Mouse (Mus musculus) kidney, postnatal 0 days (tissue): Measurements from ENCODE around the gene Capzb. TPM values are rescaled to one million over a fixed set of nuclear protein-coding genes. Genes with fewer than 3 reads are reported as not detected.
A peak's percentile ranks its signal among the peaks of the same experiment; 100 is the strongest.

ENCODE experiments used
- ATAC-seq: fragments of 200-750 bp; cut with Nextera tagmentation; replicated peaks from 2 replicates; pipeline ENCODE4 v1.8.0; 2017; ENCODE audit warnings: low read depth, moderate number of reproducible peaks, moderate TSS enrichment, moderate library complexity; ENCODE audit not compliant: low FRiP score
- DNase-seq: peaks from one replicate; pipeline ENCODE4 v3.0.0-alpha.2; 2016; ENCODE audit warnings: low spot score
- H3K27ac ChIP-seq: fragments of 300-500 bp; sonication (generic); 2 replicates; pipeline ENCODE4 v1.5.1; 2014; ENCODE audit warnings: mild to moderate bottlenecking
- H3K27me3 ChIP-seq: fragments of 300-500 bp; sonication (generic); 2 replicates; pipeline ENCODE4 v1.6.1; 2014; ENCODE audit warnings: low read length, mixed read lengths; ENCODE audit not compliant: insufficient read depth
- H3K36me3 ChIP-seq: fragments of 300-500 bp; sonication (generic); 2 replicates; pipeline ENCODE4 v1.6.1; 2014; ENCODE audit warnings: low read length, mixed read lengths; ENCODE audit not compliant: insufficient read depth
- H3K4me1 ChIP-seq: fragments of 300-500 bp; sonication (generic); replicated peaks from 2 replicates; pipeline ENCODE4 v1.6.1; 2014; ENCODE audit warnings: antibody characterized with exemption, low read length, mixed read lengths; ENCODE audit not compliant: insufficient read depth
- H3K4me2 ChIP-seq: fragments of 300-500 bp; sonication (generic); 2 replicates; pipeline ENCODE4 v1.6.1; 2014; ENCODE audit warnings: mild to moderate bottlenecking, low read length, moderate library complexity, mixed read lengths
- H3K4me3 ChIP-seq: fragments of 300-500 bp; sonication (generic); replicated peaks from 2 replicates; pipeline ENCODE4 v1.5.1; 2014; ENCODE audit warnings: low read depth, low read length
- H3K9ac ChIP-seq: fragments of 300-500 bp; sonication (generic); 2 replicates; pipeline ENCODE4 v1.6.1; 2014; ENCODE audit warnings: low read depth, low read length
- H3K9me3 ChIP-seq: fragments of 300-500 bp; sonication (generic); replicated peaks from 2 replicates; pipeline ENCODE4 v1.6.1; 2016; ENCODE audit warnings: low read length, inconsistent platforms, mixed read lengths
- CTCF ChIP-seq: IDR thresholded peaks from 2 replicates; pipeline ENCODE4 v1.5.1; 2016; ENCODE audit warnings: antibody characterized with exemption, low read depth, mild to moderate bottlenecking, moderate library complexity
- WGBS: fragments of 180-500 bp; shearing (Covaris S2); extraction: QIAGEN DNeasy Blood & Tissue Kit; methylation state at CpG from one replicate; pipeline ENCODE4 v1.1.7; 2014; 5-methylcytosine and 5-hydroxymethylcytosine counted together
- polyA plus RNA-seq: library from polyadenylated mRNA; unstranded; fragments of >200 nt; fragmentation: Nextera tagmentation; extraction: Ambion mirVana; gene quantifications from 2 replicates; pipeline ENCODE4 v1.2.1, GENCODE M21; 2015

Gene Capzb
- polyA plus RNA-seq, 1 experiment from 2014 or later, result 304 TPM

DNA sequence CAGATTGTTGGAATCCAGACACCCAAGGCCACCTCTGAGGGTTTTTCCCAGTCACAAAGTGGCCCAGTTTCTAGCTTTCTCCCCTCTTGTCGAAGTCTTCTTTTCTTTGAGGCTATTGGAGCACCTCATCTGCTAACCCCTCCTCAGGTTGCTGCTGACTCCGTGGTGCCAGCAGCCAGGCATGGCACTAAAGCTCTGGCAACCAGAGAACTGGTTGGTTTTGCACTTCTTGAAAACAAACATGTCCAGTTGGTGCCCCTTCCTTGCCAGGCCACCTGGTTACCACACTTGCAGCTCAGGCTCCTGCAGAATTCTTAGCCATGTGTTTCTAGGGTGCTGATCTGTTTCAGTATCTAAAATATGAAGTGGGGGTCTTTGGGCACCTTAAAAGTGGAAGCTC lies 52.8 kb downstream of the Capzb start:
- Histone ChIP-seq H3K9ac (no peak overlapping the region), H3K4me3 (no peak overlapping the region), H3K27ac (no peak overlapping the region), H3K27me3 (no peaks in the 10 kb centered on the region), H3K36me3 (peaks cover 4% of the 10 kb centered on the region; the same call in 1 of the 2 replicates), H3K9me3 (no peaks in the 10 kb centered on the region), H3K4me2 (no peak overlapping the region), H3K4me1 (peaks cover 37% of the 10 kb centered on the region)
- ATAC-seq (no peak), DNase-seq (no peak)
- TF ChIP-seq CTCF, result no peak
- 83% methylated on average over 2 of the region's 2 CpGs for WGBS

DNA sequence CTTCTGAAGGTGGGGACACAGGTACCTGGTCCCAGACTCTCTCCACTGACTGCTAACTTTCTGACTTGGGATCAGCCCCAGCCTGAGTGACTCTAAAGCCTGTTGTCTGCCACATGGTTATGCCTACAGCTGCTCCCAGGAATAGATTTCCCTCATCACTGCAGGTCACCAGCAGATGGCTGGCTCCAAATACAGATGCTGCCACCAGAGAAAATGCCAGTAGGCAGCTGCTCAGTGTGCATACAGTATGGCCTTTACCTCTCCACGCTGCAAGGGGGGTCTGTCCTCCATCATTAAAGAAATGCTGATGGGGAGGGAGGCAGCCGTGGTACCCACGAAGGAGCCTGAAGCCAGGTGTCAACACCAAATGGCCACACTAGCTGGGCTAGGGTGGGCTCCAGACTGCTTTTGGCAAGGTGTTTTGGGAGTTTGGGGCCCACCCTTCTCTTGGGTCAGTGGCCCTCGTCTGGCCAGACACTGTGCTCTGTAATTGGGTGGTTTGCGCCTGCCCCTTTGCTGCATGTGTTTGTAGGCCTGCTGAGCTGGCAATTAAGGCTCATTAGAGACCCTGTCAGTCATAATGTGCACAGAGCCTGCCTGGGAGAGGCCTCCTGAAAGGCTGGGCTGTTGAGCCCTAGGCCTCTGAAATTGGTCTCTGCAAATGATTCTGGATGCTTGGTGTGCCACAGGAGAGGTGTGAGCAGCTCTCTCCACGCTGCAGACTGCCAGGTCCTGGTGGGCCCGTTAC lies 53.6 kb downstream of the Capzb start:
- Histone ChIP-seq H3K27me3 (no peaks in the 10 kb centered on the region), H3K9ac (no peak overlapping the region), H3K9me3 (no peaks in the 10 kb centered on the region), H3K4me2 (no peak overlapping the region), H3K36me3 (no peaks in the 10 kb centered on the region), H3K27ac (no peak overlapping the region), H3K4me3 (no peak overlapping the region), H3K4me1 (peaks cover 39% of the 10 kb centered on the region)
- ATAC-seq (no peak), DNase-seq (no peak)
- TF ChIP-seq CTCF, result no peak
- WGBS, result 54% methylated on average over 7 of the region's 7 CpGs

DNA sequence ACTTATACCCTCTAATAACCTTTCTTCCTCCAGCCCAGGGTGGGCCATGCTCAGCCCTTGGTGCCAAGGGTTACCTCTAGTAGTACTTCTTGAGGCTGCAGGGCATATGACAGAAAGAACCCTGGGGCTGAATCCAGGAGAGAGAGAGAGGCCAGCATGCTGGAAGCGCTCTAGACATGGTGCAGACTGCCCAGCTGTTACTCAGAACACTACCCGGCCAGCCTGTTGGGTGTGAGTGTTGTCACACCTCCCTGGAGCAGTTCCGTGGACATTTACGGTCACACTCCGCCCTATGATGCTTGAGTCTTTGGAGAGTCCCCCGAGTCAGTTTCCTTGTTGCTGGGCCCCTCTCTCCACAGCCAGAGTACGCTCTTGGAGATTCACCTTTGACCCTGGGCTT lies 55.3 kb downstream of the Capzb start:
- H3K27me3 ChIP-seq, result no peaks in the 10 kb centered on the region
- WGBS, result 58% methylated on average over 7 of the region's 7 CpGs
- H3K9ac ChIP-seq, result no peak overlapping the region
- no peak for TF ChIP-seq CTCF
- no peak overlapping the region for H3K4me3 ChIP-seq
- ATAC-seq (no peak), DNase-seq (no peak)
- no peaks in the 10 kb centered on the region for H3K9me3 ChIP-seq
- no peak overlapping the region for H3K27ac ChIP-seq
- H3K36me3 ChIP-seq, result no peaks in the 10 kb centered on the region
- peaks cover 31% of the 10 kb centered on the region for H3K4me1 ChIP-seq
- no peak overlapping the region for H3K4me2 ChIP-seq

DNA sequence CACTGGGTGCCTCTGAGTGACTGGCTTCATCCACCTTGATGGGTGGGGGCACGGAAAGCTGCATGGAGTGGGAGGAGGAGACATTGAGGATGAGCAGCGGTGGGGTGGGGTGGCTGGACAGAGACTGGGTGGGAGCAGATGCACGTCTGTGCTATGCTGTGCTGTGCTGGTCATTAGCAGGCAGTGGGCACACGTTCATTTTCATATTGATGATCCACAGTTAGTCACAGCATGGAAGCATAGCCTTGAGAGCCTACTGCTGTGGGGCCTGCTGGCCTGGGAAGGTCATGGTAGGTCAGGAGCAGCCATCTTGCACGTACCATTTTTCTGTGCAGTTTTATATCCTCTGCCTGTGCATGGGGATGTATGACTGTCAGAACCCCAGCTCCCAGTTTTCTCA lies 56.0 kb downstream of the Capzb start:
- WGBS, result 85% methylated on average over 5 of the region's 5 CpGs
- H3K4me1 ChIP-seq, result peaks cover 26% of the 10 kb centered on the region
- ATAC-seq, result no peak

DNA sequence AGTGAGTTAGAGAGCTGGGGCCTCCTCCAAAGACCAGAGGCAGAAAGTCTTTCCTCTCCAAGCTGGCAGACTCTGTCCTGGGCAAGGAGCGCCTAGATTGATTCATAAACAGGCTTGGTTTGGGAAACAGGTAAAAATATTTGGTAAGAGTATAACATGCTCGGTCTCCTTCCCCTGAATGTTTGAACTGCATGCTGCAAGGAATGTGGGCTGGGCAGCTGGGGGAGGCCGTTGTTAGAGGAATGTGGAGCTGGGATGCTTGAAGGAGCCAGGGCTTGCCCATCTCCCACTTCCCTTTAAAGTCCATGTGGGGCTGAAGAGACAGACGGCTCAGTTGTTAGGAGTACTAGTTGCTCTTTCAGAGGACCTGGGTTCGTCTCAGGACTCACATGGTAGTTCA lies 57.3 kb downstream of the Capzb start:
- H3K4me1 ChIP-seq, result peaks cover 26% of the 10 kb centered on the region
- 24% methylated on average over 5 of the region's 5 CpGs for WGBS
- no peak for TF ChIP-seq CTCF
- H3K27ac ChIP-seq, result peak overlapping the region; percentile 40; the same call in 1 of the 2 replicates
- no peak overlapping the region for H3K4me3 ChIP-seq
- H3K9ac ChIP-seq, result no peak overlapping the region
- H3K27me3 ChIP-seq, result no peaks in the 10 kb centered on the region
- ATAC-seq, result no peak
- H3K9me3 ChIP-seq, result no peaks in the 10 kb centered on the region
- DNase-seq, result peak; percentile 82
- H3K36me3 ChIP-seq, result no peaks in the 10 kb centered on the region
- no peak overlapping the region for H3K4me2 ChIP-seq

More for the DNA sequence above, 56.0 kb downstream of the Capzb start:
- Histone ChIP-seq H3K27ac (no peak overlapping the region), H3K9me3 (no peaks in the 10 kb centered on the region), H3K36me3 (no peaks in the 10 kb centered on the region), H3K4me3 (no peak overlapping the region), H3K27me3 (no peaks in the 10 kb centered on the region), H3K4me2 (no peak overlapping the region), H3K9ac (no peak overlapping the region)
- TF ChIP-seq CTCF, result no peak
- no peak for DNase-seq

DNA sequence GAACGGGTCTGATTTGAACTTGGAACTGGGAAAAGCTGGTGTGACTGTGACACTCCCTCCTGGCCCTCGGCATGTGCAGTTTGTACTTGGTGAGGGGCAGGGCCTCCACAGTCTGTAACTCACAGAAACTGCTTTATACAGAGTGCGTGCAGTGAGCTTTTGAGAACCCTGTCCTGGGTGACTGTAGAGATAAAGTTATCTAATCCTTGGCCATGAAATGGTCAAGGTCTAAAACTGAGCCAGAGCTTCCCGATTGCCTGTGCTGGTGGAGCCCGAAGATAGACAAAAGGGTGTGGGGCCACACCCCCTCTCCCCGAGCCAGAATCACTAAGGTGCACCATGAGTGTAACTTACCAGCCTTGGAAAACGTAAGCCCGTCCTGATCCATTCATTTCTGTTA lies 58.2 kb downstream of the Capzb start:
- Histone ChIP-seq H3K4me2 (no peak overlapping the region), H3K4me1 (peaks cover 26% of the 10 kb centered on the region), H3K9ac (no peak overlapping the region)

More for the DNA sequence above, 58.2 kb downstream of the Capzb start:
- no peaks in the 10 kb centered on the region for H3K27me3 ChIP-seq
- H3K9me3 ChIP-seq, result no peaks in the 10 kb centered on the region
- TF ChIP-seq CTCF, result no peak
- peak overlapping the region; percentile 40; the same call in 1 of the 2 replicates for H3K27ac ChIP-seq
- no peaks in the 10 kb centered on the region for H3K36me3 ChIP-seq
- no peak overlapping the region for H3K4me3 ChIP-seq
- ATAC-seq (no peak), DNase-seq (no peak)
- 56% methylated on average over 8 of the region's 8 CpGs for WGBS
